Mouse (Mus musculus): ENCODE measurements around the gene Mgat4d. TPM values are rescaled to one million over a fixed set of nuclear protein-coding genes. Genes with fewer than 3 reads are reported as not detected.

The Mgat4d gene
- polyA plus RNA-seq, 1 experiment from 2014 or later: not detected

DNA sequence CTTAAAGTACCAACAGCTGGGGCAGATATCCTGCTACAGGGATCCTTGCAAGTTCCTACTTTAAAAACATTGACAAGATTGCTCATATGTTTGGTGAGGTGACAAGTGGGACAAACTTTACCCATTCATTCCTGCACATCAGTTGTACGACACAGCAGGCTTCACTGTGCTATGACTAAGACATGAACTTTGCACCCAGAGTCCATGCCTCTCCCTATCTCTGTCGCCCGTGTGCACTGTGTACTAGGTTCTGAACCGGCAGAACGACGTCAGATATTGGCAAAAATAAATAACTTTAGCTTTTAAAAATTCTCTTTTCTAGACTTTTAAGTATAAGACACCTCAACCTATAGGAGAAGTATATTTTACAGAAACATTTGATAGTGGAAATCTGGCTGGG, 48.4 kb downstream of the Mgat4d start:
- H3K9ac ChIP-seq: no peak overlapping the region
- H3K4me2 ChIP-seq: no peak overlapping the region
- no peaks in the 10 kb centered on the region for H3K9me3 ChIP-seq
- ATAC-seq (ENCODE audit: low FRiP score): no peak
- H3K36me3 ChIP-seq: peaks cover 6% of the 10 kb centered on the region; the same call in 1 of the 2 replicates
- WGBS: 93% methylated on average over 6 of the region's 6 CpGs
- no peaks in the 10 kb centered on the region for H3K4me1 ChIP-seq (replicated peaks)
- no peak overlapping the region for H3K4me3 ChIP-seq
- no peak overlapping the region for H3K27ac ChIP-seq
- H3K27me3 ChIP-seq: no peaks in the 10 kb centered on the region

DNA sequence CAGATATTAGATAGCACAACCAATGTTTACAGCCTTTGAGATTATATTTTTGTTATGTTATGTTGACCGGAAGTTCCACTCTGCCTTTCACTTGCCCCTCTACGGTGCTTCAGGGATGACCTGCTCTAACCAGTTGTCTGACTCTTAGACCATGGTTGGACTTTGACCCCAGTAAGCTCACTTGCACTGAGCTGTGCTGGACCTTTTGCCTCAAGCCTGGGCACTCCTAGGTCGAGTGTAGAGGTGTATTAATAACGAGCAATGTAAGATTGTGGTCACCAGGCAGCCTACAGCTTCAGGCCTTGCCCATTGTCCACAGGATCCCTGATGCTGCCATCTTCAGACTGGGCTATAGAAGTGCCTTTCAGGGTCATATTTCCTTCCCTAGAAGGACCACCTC, 49.5 kb downstream of the Mgat4d start:
- H3K36me3 ChIP-seq: peaks cover 6% of the 10 kb centered on the region; the same call in 1 of the 2 replicates
- no peak overlapping the region for H3K4me3 ChIP-seq
- 75% methylated on average over 4 of the region's 4 CpGs for WGBS
- no peaks in the 10 kb centered on the region for H3K4me1 ChIP-seq (replicated peaks)
- H3K9ac ChIP-seq: no peak overlapping the region
- ATAC-seq (ENCODE audit: low FRiP score): no peak
- H3K27ac ChIP-seq: no peak overlapping the region
- H3K27me3 ChIP-seq: no peaks in the 10 kb centered on the region
- H3K9me3 ChIP-seq: no peaks in the 10 kb centered on the region
- no peak overlapping the region for H3K4me2 ChIP-seq

DNA sequence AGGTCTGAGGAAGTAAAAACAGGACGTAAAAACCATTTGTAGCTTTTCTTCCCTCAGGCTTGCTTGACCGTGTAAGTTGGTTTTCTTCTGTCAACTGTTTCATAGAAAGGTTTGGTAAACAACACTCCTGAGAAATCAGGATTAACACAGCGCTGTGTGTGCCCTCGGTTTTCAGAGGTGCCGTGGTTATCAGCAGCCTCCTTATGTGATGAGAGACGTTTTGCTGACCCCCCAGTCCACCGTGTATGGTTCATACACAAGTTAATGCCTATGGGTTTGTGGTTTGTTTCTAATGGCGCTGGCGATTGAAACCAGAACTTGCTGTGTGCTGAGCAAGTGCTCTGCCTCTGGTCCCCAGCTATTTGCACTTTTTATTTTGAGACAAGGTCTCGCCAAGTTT, 57.3 kb downstream of the Mgat4d start:
- no peaks in the 10 kb centered on the region for H3K9me3 ChIP-seq
- H3K4me3 ChIP-seq: no peak overlapping the region
- H3K4me1 ChIP-seq (replicated peaks): no peaks in the 10 kb centered on the region
- H3K4me2 ChIP-seq: no peak overlapping the region
- no peaks in the 10 kb centered on the region for H3K27me3 ChIP-seq
- no peak overlapping the region for H3K27ac ChIP-seq
- 87% methylated on average over 10 of the region's 10 CpGs for WGBS
- no peak overlapping the region for H3K9ac ChIP-seq
- H3K36me3 ChIP-seq: no peaks in the 10 kb centered on the region
- ATAC-seq (ENCODE audit: low FRiP score): no peak

DNA sequence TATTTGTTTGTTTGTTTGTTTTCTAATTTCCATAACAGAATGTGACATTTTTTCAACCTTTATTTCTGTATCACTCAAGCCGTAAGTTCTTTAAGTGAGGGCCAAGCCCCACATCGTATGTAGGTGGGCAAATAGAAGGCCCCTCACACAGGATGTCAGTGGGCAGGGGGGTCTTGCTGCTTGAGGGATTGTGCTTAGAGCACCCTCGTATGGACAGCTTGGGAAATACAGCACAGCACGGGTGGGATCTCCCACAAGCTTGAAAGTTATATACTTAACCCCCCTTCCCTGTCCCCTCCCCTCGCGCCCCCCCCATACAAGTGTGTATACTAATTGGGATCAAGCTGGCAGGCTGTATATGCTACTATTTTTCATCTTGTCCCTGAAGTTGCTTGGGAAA, 58.6 kb downstream of the Mgat4d start:
- H3K9ac ChIP-seq: no peak overlapping the region
- H3K4me3 ChIP-seq: no peak overlapping the region
- WGBS: 37% methylated on average over 6 of the region's 6 CpGs
- H3K4me2 ChIP-seq: no peak overlapping the region
- no peaks in the 10 kb centered on the region for H3K9me3 ChIP-seq
- H3K27me3 ChIP-seq: no peaks in the 10 kb centered on the region
- H3K27ac ChIP-seq: no peak overlapping the region
- no peaks in the 10 kb centered on the region for H3K4me1 ChIP-seq (replicated peaks)
- H3K36me3 ChIP-seq: no peaks in the 10 kb centered on the region
- ATAC-seq (ENCODE audit: low FRiP score): no peak

DNA sequence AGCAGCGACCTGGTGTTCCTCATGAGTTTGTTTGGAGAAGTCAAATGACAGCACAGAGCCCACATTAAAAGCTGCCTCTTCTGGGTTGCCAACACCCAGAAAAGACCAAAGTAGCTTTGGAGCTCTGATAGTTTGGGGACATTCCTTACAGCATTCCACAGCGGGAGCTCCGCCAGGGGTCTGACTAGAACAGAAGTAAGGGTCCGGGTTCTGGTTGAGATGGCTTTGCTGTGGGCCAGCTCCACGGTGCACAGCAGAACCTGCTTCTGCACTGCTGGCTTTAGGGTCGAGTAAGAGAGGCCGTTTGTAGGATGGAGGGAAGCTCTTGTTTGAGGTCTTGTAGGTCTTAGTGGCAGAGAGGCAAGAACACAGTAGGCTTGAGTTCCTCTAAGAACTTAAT, 60.2 kb downstream of the Mgat4d start:
- 82% methylated on average over 7 of the region's 7 CpGs for WGBS
- no peak overlapping the region for H3K4me2 ChIP-seq
- no peak for ATAC-seq (ENCODE audit: low FRiP score)

DNA sequence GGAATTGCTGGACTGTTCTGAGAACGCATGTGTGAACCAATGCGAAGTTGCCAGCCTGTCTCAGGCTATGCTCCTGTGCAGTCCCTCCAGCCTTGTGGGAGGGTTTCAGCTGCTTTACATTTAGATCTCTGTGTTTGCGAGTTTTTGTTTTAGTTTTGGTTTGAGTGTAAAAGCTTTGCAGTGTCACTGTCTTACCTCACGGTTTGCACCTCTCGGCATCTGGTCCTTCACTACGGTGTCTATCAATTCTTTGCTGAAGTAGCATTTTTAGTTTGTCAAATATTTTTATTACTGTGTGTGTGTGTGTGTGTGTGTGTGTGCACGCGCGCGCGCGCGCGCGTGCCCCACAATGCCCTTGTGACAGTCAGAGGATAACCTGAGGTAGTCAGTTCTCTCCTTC, 68.6 kb downstream of the Mgat4d start:
- Histone ChIP-seq H3K27ac (no peak overlapping the region), H3K9me3 (no peaks in the 10 kb centered on the region), H3K9ac (no peak overlapping the region), H3K4me1 (replicated peaks) (no peaks in the 10 kb centered on the region), H3K4me2 (no peak overlapping the region), H3K36me3 (no peaks in the 10 kb centered on the region), H3K4me3 (no peak overlapping the region), H3K27me3 (no peaks in the 10 kb centered on the region)
- ATAC-seq (ENCODE audit: low FRiP score): no peak
- 98% methylated on average over 15 of the region's 15 CpGs for WGBS

More for the DNA sequence above, 60.2 kb downstream of the Mgat4d start:
- no peaks in the 10 kb centered on the region for H3K4me1 ChIP-seq (replicated peaks)
- no peak overlapping the region for H3K4me3 ChIP-seq
- H3K9ac ChIP-seq: no peak overlapping the region
- H3K36me3 ChIP-seq: no peaks in the 10 kb centered on the region
- H3K9me3 ChIP-seq: no peaks in the 10 kb centered on the region
- H3K27me3 ChIP-seq: no peaks in the 10 kb centered on the region
- no peak overlapping the region for H3K27ac ChIP-seq

DNA sequence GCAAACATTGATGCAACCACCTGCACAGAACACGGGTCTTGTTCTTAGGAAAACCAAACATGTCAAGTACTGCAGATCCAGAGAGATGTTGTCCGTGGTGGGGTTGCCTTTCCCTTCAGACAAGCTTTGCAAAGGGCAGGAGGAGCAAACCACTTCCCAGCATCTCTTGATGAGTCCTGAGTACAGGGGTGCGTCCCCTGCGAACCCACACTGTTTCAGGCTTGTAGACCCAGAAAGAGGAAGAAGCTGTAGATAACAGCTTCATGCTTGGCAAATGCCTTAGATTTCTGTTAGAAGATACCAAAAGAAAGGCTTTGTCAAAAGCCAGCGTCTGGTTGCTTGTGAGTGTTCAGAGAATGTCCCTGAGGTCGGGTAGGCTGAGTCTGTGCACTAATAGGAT, 69.7 kb downstream of the Mgat4d start:
- Histone ChIP-seq H3K4me2 (no peak overlapping the region), H3K27me3 (no peaks in the 10 kb centered on the region), H3K4me1 (replicated peaks) (no peaks in the 10 kb centered on the region), H3K9me3 (no peaks in the 10 kb centered on the region), H3K36me3 (no peaks in the 10 kb centered on the region), H3K27ac (no peak overlapping the region), H3K9ac (no peak overlapping the region), H3K4me3 (no peak overlapping the region)
- ATAC-seq (ENCODE audit: low FRiP score): no peak
- 85% methylated on average over 6 of the region's 6 CpGs for WGBS

DNA sequence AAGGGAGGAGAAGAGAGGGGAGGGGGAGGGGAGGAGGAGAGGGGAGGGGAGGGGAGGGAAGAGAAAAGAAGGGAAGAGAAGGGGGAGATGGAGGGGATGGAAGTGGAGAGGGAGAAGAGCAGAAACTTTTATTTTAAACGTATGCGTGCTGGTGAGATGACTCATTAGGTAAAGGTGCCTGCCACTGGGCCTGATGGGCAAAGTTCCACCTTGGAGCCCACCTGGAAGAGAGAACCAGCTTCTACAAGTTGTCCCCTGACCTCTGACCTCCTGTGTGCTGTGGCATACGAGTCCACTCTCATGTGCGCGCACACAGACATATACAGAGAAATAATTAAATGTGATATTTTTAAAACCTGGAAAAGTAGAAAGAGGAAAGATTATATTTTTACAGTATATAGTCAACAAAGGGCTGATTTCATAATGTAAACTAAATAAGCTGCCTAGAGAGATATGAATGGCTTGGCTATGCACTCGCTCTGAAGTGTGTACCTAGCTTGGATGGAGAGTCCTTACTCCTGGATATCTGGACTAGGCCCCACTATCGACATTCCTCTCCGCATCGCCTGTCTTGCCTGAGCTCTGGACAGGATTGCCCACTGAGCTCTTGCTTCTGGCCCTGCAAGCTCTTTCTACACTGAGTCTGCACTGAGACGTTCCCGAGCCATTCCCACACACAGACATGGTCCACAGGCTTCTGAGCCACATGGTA, 70.7 kb downstream of the Mgat4d start:
- Histone ChIP-seq H3K27me3 (no peaks in the 10 kb centered on the region), H3K9me3 (no peaks in the 10 kb centered on the region), H3K4me3 (no peak overlapping the region), H3K9ac (no peak overlapping the region), H3K4me2 (no peak overlapping the region), H3K36me3 (no peaks in the 10 kb centered on the region), H3K27ac (no peak overlapping the region), H3K4me1 (replicated peaks) (no peaks in the 10 kb centered on the region)
- 91% methylated on average over 11 of the region's 11 CpGs for WGBS
- no peak for ATAC-seq (ENCODE audit: low FRiP score)

DNA sequence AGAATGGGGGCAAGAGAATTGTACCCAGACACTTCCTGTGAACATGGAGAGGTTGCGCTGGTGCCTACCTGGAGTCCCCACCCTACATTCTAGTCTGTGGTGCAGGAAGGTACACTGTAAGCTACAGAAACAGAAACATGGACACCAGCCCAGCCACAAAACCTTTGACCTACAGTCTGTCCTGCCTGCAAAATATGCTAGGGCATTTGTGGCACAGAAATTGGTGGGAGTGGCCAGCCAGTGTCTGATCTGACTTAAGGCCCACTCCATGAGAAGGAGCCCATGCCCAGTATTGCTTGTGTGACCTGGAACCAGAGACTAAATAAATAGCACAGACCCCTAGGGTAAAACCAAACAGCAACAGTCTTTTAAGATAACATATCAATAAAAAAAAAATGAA, 73.1 kb downstream of the Mgat4d start:
- H3K36me3 ChIP-seq: no peaks in the 10 kb centered on the region
- ATAC-seq (ENCODE audit: low FRiP score): no peak
- no peak overlapping the region for H3K27ac ChIP-seq
- no peak overlapping the region for H3K9ac ChIP-seq
- no peak overlapping the region for H3K4me2 ChIP-seq
- no peak overlapping the region for H3K4me3 ChIP-seq
- no peaks in the 10 kb centered on the region for H3K9me3 ChIP-seq
- H3K4me1 ChIP-seq (replicated peaks): no peaks in the 10 kb centered on the region
- no peaks in the 10 kb centered on the region for H3K27me3 ChIP-seq
- 100% methylated on average over 1 of the region's 1 CpGs for WGBS

DNA sequence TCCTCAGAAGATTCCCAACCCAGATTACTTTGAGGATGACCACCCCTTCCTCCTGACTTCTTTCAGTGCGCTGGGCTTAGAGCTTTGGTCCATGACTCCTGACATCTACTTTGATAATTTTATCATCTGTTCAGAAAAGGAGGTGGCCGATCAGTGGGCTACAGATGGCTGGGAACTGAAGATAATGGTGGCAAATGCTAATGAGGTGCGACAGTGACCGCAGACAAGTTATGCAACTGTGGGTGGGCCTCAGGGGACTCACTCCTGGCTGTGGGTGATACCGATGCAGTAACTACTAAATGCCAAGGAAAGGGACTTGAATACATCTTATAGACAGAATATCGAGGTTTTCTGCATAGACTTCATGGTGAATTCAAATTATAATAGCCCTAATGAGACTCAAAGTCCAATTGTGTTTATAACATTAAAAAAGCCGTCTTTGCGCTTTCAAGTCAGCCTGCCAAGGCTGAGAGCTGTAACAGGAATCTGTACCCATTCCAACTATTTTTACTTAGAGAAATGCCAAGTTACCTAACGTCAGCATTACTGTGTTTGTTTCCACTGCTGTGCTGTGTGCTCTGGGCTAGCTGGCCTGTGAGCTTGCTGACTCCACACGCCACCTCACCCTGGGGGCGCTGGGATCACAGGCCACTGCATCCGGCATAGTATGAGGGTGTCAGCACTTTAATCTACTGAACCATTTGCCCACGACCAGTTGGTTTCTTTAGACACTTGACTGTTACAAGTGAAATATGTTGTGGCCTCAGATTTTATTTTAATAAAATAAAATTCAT, 75.0 kb downstream of the Mgat4d start:
- Histone ChIP-seq H3K27ac (no peak overlapping the region), H3K4me2 (no peak overlapping the region), H3K9me3 (no peaks in the 10 kb centered on the region), H3K9ac (no peak overlapping the region), H3K27me3 (no peaks in the 10 kb centered on the region), H3K4me1 (replicated peaks) (no peaks in the 10 kb centered on the region), H3K4me3 (no peak overlapping the region), H3K36me3 (no peaks in the 10 kb centered on the region)
- 66% methylated on average over 13 of the region's 13 CpGs for WGBS
- ATAC-seq (ENCODE audit: low FRiP score): no peak

DNA sequence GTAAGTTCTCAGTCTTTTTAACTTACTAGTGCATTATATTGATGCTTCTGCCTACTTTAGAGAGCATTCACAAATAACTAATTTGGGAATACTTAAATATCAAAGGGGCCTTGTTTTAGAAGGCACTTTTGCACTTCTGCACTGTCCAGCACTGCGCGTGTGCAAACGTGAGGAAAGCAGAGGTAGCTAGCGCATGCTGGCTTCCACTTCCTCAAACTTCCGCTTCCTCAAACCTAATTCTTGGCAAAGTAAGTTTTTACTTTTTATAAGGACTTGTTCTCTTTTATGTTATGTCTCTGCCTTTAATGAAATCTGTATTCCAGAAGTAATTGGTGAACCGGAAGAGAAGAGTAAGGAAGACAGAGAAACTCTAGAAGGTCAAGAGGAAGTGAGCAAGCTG, 76.9 kb downstream of the Mgat4d start:
- H3K9ac ChIP-seq: no peak overlapping the region
- 93% methylated on average over 6 of the region's 6 CpGs for WGBS

DNA sequence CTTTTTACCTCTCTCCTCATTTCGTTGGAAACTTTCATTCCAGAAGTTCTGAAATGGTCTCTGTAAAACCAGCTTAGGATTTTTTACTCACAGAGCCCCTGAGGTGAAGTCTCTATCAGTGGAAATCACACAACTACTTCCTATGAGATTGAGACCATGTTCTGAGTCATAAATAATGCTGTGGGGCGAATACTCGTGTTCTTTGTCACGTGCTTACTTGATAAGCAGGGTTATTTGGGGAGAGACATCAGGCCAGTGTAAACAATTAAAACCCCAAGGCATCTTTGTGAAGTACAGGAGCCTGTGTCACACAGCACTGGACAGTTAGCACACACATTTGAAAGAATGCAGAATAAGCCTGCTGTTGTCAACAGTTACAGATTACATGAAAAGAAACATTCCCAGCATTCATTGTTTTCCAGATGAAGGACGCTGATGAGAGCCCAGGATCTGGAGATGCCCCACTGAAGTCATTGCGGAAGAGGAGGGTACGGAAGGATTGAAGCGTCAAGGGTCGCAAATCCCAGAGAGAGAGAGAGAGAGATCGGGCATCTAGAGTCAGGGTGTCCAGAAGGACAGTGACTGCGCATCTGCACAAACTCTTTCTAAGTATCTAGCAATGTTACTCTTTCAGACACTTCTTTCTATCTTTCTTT, 78.0 kb downstream of the Mgat4d start:
- no peak for ATAC-seq (ENCODE audit: low FRiP score)
- 80% methylated on average over 11 of the region's 11 CpGs for WGBS
- Histone ChIP-seq H3K4me1 (replicated peaks) (no peaks in the 10 kb centered on the region), H3K27ac (no peak overlapping the region), H3K9me3 (no peaks in the 10 kb centered on the region), H3K9ac (no peak overlapping the region), H3K27me3 (no peaks in the 10 kb centered on the region), H3K4me2 (no peak overlapping the region), H3K4me3 (no peak overlapping the region), H3K36me3 (no peaks in the 10 kb centered on the region)

More for the DNA sequence above, 76.9 kb downstream of the Mgat4d start:
- ATAC-seq (ENCODE audit: low FRiP score): no peak
- Histone ChIP-seq H3K27ac (no peak overlapping the region), H3K9me3 (no peaks in the 10 kb centered on the region), H3K27me3 (no peaks in the 10 kb centered on the region), H3K4me3 (no peak overlapping the region), H3K4me2 (no peak overlapping the region), H3K36me3 (no peaks in the 10 kb centered on the region), H3K4me1 (replicated peaks) (no peaks in the 10 kb centered on the region)

Measured in hindbrain, embryonic 13.5 days (tissue).